Mouse (Mus musculus) E14TG2a.4 (cell line): ENCODE data around the gene Snu13.

ENCODE experiments used
- CTCF ChIP-seq: conservative IDR thresholded peaks from 2 replicates; pipeline ENCODE4 v1.5.1; 2014; ENCODE audit warnings: low read length
- POU5F1 ChIP-seq: IDR thresholded peaks from 2 replicates; pipeline ENCODE4 v1.6.1; 2014; ENCODE audit warnings: low read length, borderline replicate concordance

- TF ChIP-seq CTCF (no peak), POU5F1 (no peak)
These were observed 31.1 kb downstream of the Snu13 start for GRCm38 (mm10) chr15:82016101-82016808.
